Mouse (Mus musculus) thymus, adult 2 months (tissue): ENCODE measurements at regions not wholly inside any gene's neighbourhood (a gene's known extent, or its start where the extent isn't known, plus 50 kb on each side); places are given as distances from the start of the nearest gene placed in this dataset.
"Not testable (repeated sequence)": the region's sequence is repeated elsewhere in the genome, so short reads cannot be mapped to it uniquely, and the experiment has no call there.

Experiments
- DNase-seq: peaks from one replicate; pipeline ENCODE4 v3.0.0; 2021
- H3K27ac ChIP-seq: fragments of 200-500 bp; 2 replicates; pipeline ENCODE4 v1.5.1; 2012; ENCODE audit warnings: low read length, control low read depth; ENCODE audit not compliant: control insufficient read depth, insufficient read depth
- H3K27me3 ChIP-seq: fragments of 200-500 bp; 2 replicates; pipeline ENCODE4 v1.6.1; 2012; ENCODE audit warnings: mild to moderate bottlenecking, low read length, moderate library complexity, mixed read lengths; ENCODE audit not compliant: control insufficient read depth, insufficient read depth
- H3K36me3 ChIP-seq: fragments of 200-500 bp; 2 replicates; pipeline ENCODE4 v1.6.1; 2012; ENCODE audit warnings: mild to moderate bottlenecking, low read length, moderate library complexity; ENCODE audit not compliant: control insufficient read depth, insufficient read depth
- H3K4me1 ChIP-seq: fragments of 200-500 bp; replicated peaks from 2 replicates; pipeline ENCODE4 v1.6.1; 2012; ENCODE audit warnings: low read length; ENCODE audit not compliant: control insufficient read depth, insufficient read depth
- H3K4me3 ChIP-seq: fragments of 200-500 bp; 2 replicates; pipeline ENCODE4 v1.5.1; 2012; ENCODE audit warnings: mild to moderate bottlenecking, low read length, control low read depth, moderate library complexity; ENCODE audit not compliant: control insufficient read depth, insufficient read depth
- CTCF ChIP-seq: fragments of 200-500 bp; IDR thresholded peaks from 2 replicates; pipeline ENCODE4 v1.5.1; 2012; ENCODE audit warnings: mild to moderate bottlenecking, control low read depth, low read length, moderate library complexity, borderline replicate concordance; ENCODE audit not compliant: control insufficient read depth, poor library complexity, insufficient read depth; ENCODE audit errors: extremely low read depth
- POLR2A ChIP-seq: fragments of 200-500 bp; IDR thresholded peaks from 2 replicates; pipeline ENCODE4 v1.6.1; 2012; ENCODE audit warnings: mild to moderate bottlenecking, low read length, control low read depth, moderate library complexity; ENCODE audit not compliant: control insufficient read depth, poor library complexity, insufficient read depth; ENCODE audit errors: extremely low read depth
- WGBS: fragments of 180-500 bp; shearing (Covaris S2); methylation state at CpG from one replicate; pipeline ENCODE4 v1.1.7; 2018; 5-methylcytosine and 5-hydroxymethylcytosine counted together

DNA sequence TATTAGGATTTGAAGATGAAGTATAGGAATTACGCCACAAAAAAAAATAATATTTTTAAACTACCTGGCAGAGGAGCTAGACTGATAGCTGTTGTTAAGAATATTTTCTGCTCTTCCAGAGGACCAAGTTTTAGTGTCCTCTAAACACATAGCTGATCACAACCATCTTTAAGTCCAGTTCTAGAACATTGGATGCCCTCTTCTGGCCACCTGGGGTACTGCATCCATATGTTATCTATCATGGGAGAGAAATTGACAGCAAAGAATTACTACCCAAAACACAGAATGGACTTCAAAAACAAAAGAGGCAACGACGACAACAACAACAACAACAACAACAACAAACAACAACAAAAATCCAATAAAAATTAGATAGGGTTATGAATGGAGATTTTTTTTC lies 71.0 kb upstream of the Prl4a1 start:
- H3K4me1 ChIP-seq: no peaks in the 10 kb centered on the region
- peak; percentile 69 for DNase-seq
- no peaks in the 10 kb centered on the region for H3K36me3 ChIP-seq
- H3K4me3 ChIP-seq: no peak overlapping the region
- H3K27ac ChIP-seq: no peak overlapping the region
- 52% methylated on average over 3 of the region's 3 CpGs for WGBS
- no peaks in the 10 kb centered on the region for H3K27me3 ChIP-seq
- TF ChIP-seq POLR2A (no peak), CTCF (no peak)

GRCm38 (mm10) chr13:27960421-27960820 lies 55.6 kb upstream of the Prl4a1 start:
- not testable (repeated sequence) for H3K36me3 ChIP-seq, H3K4me1 ChIP-seq, H3K4me3 ChIP-seq, DNase-seq, H3K27me3 ChIP-seq, H3K27ac ChIP-seq
- WGBS: 97% methylated on average over 1 of the region's 1 CpGs

- not testable (repeated sequence) for H3K36me3 ChIP-seq, H3K27ac ChIP-seq, H3K4me3 ChIP-seq, H3K4me1 ChIP-seq, H3K27me3 ChIP-seq, DNase-seq
- WGBS: 86% methylated on average over 2 of the region's 2 CpGs
Observed at GRCm38 (mm10) chr13:27962381-27962780, 53.6 kb upstream of the Prl4a1 start.

GRCm38 (mm10) chr13:27966021-27966420 lies 50.0 kb upstream of the Prl4a1 start:
- not testable (repeated sequence) for H3K4me3 ChIP-seq, H3K27ac ChIP-seq, H3K4me1 ChIP-seq, DNase-seq, H3K36me3 ChIP-seq, H3K27me3 ChIP-seq
- 96% methylated on average over 2 of the region's 2 CpGs for WGBS
